Mouse (Mus musculus): ENCODE data around the gene Fancc.

The Fancc gene

GRCm38 (mm10) chr13:63421225-63421624 lies 75.9 kb downstream of the Fancc start:
- DNase-seq (ENCODE audit: low spot score): no peak

GRCm38 (mm10) chr13:63418148-63418547 lies 78.9 kb downstream of the Fancc start:
- no peak for DNase-seq (ENCODE audit: low spot score)

GRCm38 (mm10) chr13:63416824-63417223 lies 80.3 kb downstream of the Fancc start:
- no peak for DNase-seq (ENCODE audit: low spot score)

- no peak for DNase-seq (ENCODE audit: low spot score)
Observed at GRCm38 (mm10) chr13:63412662-63413061, 84.4 kb downstream of the Fancc start.

- DNase-seq (ENCODE audit: low spot score): no peak
Observed at GRCm38 (mm10) chr13:63411310-63412022, 85.6 kb downstream of the Fancc start.

GRCm38 (mm10) chr13:63410578-63411298 lies 86.3 kb downstream of the Fancc start:
- no peak for DNase-seq (ENCODE audit: low spot score)

GRCm38 (mm10) chr13:63405151-63405550 lies 91.9 kb downstream of the Fancc start:
- DNase-seq (ENCODE audit: low spot score): no peak

- no peak for DNase-seq (ENCODE audit: low spot score)
Observed at GRCm38 (mm10) chr13:63404657-63405056, 92.4 kb downstream of the Fancc start.

GRCm38 (mm10) chr13:63402823-63403222 lies 94.3 kb downstream of the Fancc start:
- DNase-seq (ENCODE audit: low spot score): no peak

- no peak for DNase-seq (ENCODE audit: low spot score)
Observed at GRCm38 (mm10) chr13:63400069-63400468, 97.0 kb downstream of the Fancc start.

GRCm38 (mm10) chr13:63397420-63397819 lies 99.7 kb downstream of the Fancc start:
- DNase-seq (ENCODE audit: low spot score): no peak

- DNase-seq (ENCODE audit: low spot score): no peak
Observed at GRCm38 (mm10) chr13:63394304-63395063, 102.6 kb downstream of the Fancc start.

- DNase-seq (ENCODE audit: low spot score): no peak
Observed at GRCm38 (mm10) chr13:63385234-63385633, 111.8 kb downstream of the Fancc start.

GRCm38 (mm10) chr13:63384775-63385174 lies 112.3 kb downstream of the Fancc start:
- DNase-seq (ENCODE audit: low spot score): no peak

GRCm38 (mm10) chr13:63382206-63382605 lies 114.9 kb downstream of the Fancc start:
- no peak for DNase-seq (ENCODE audit: low spot score)

- DNase-seq (ENCODE audit: low spot score): no peak
Observed at GRCm38 (mm10) chr13:63373460-63374166, 123.5 kb downstream of the Fancc start.

GRCm38 (mm10) chr13:63361755-63362154 lies 135.3 kb downstream of the Fancc start:
- DNase-seq (ENCODE audit: low spot score): no peak

- no peak for DNase-seq (ENCODE audit: low spot score)
Observed at GRCm38 (mm10) chr13:63360111-63360885, 136.8 kb downstream of the Fancc start.

- DNase-seq (ENCODE audit: low spot score): no peak
Observed at GRCm38 (mm10) chr13:63359393-63359792, 137.7 kb downstream of the Fancc start.

- no peak for DNase-seq (ENCODE audit: low spot score)
Observed at GRCm38 (mm10) chr13:63356558-63356957, 140.5 kb downstream of the Fancc start.

- no peak for DNase-seq (ENCODE audit: low spot score)
Observed at GRCm38 (mm10) chr13:63356101-63356500, 141.0 kb downstream of the Fancc start.
